In the genomic region with DNA sequence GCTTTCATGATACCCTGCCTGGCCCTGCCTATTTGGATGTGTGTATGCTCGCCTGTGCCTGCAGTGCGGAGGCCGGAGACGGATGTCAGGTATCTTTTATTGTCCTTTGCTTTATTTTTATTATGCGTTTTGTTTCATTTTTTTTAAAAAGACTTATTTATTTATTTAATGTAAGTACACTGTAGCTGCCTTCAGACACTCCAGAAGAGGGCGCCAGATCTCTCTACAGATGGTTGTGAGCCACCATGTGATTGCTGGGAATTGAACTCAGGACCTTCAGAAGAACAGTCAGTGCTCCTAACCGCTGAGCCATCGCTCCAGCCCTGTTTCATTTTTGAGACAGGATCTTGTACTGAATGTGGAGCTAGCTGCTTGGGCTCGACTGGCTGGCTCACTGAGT, we compare ENCODE assay signal across 16 mouse cellular contexts. TPM values are rescaled to one million over a fixed set of nuclear protein-coding genes. Genes with fewer than 3 reads are reported as not detected.
DNase-seq lines count a peak whose midpoint lies in the region; ATAC-seq and TF ChIP-seq lines count a peak whose summit lies in the region.
"Had no signal": no experiment of that assay in that cellular context is flagged by ENCODE, and none has a peak within 500 bp of the region (broad histone marks: within the 10 kb centered on the region; RNA-seq: fewer than 3 reads in every experiment).

No protein-coding gene starts in this region.

- TF ChIP-seq EP300 in liver, embryonic 14.5 days (IDR thresholded peaks at IDR 0.05; ENCODE audit: low read depth) = no peak

- H3K9me3 ChIP-seq in liver, embryonic 14.5 days (ENCODE audit: control insufficient read depth, low read length) = no peaks in the 10 kb centered on the region
- H3K9me3 ChIP-seq in liver, embryonic 12.5 days (replicated peaks) = no peaks in the 10 kb centered on the region
- no peaks in the 10 kb centered on the region for H3K9me3 ChIP-seq in hindbrain, embryonic 14.5 days (ENCODE audit: control insufficient read depth, low read length)
- H3K9me3 ChIP-seq: embryonic facial prominence, embryonic 15.5 days; forebrain, embryonic 15.5 days; hindbrain, embryonic 13.5 days; neural tube, embryonic 13.5 days had no signal

- peak; percentile 52 for TF ChIP-seq CTCF in liver, embryonic 14.5 days (IDR thresholded peaks at IDR 0.05; ENCODE audit: low read depth)

- H3K36me3 ChIP-seq in liver, embryonic 14.5 days (replicated peaks; ENCODE audit: control insufficient read depth, insufficient read depth, low read depth) = peaks cover 26% of the 10 kb centered on the region
- peaks cover 28% of the 10 kb centered on the region for H3K36me3 ChIP-seq in liver, embryonic 12.5 days
- peaks cover 26% of the 10 kb centered on the region for H3K36me3 ChIP-seq in hindbrain, embryonic 14.5 days (replicated peaks; ENCODE audit: control insufficient read depth, insufficient read depth)

- no peak for ATAC-seq in CD4-positive, CD25-positive, alpha-beta regulatory T cell, adult 4 months
- no peak for ATAC-seq in liver, embryonic 14.5 days (ENCODE audit: insufficient read depth)
- ATAC-seq in liver, embryonic 12.5 days = no peak
- ATAC-seq in hindbrain, embryonic 14.5 days (ENCODE audit: low FRiP score) = no peak
- ATAC-seq: forebrain, embryonic 15.5 days had no signal

- peak; percentile 57 for DNase-seq in CD4-positive, CD25-positive, alpha-beta regulatory T cell, adult 2 months (ENCODE audit: low read depth, low spot score)
- no peak for DNase-seq in liver, embryonic 14.5 days (ENCODE audit: low read depth in 3 of 3, low spot score in 3 of 3)
- peak; percentile 43 to 46 for DNase-seq in B cell, adult 2 months
- DNase-seq in naive thymus-derived CD4-positive, alpha-beta T cell, adult 2 months (ENCODE audit: low read depth) = peak; percentile 56
- no peak for DNase-seq in hindbrain, embryonic 14.5 days (ENCODE audit: low spot score)
- DNase-seq in right cerebral cortex, postnatal 25 days = no peak
- DNase-seq: gastrocnemius, postnatal 14 days; layer of hippocampus, adult 9-11 months; lung, postnatal 14 days had no signal

- WGBS in liver, embryonic 14.5 days (ENCODE audit: insufficient replicate concordance) = 76% methylated on average over 9 of the region's 9 CpGs
- 77% methylated on average over 9 of the region's 9 CpGs for WGBS in liver, embryonic 12.5 days (ENCODE audit: insufficient replicate concordance)
- WGBS in hindbrain, embryonic 14.5 days = 76% methylated on average over 9 of the region's 9 CpGs

- peaks cover 0 to 3% of the 10 kb centered on the region in 2 experiments; a peak in 1 of 4 replicates for H3K4me1 ChIP-seq in liver, embryonic 14.5 days (replicated peaks; ENCODE audit: control insufficient read depth in 2 of 2, insufficient read depth in 2 of 2, low read length in 1 of 2)
- H3K4me1 ChIP-seq in liver, embryonic 12.5 days = peaks cover 19% of the 10 kb centered on the region
- H3K4me1 ChIP-seq in hindbrain, embryonic 14.5 days (replicated peaks; ENCODE audit: control insufficient read depth, insufficient read depth, low read length) = peaks cover 11% of the 10 kb centered on the region

- H3K4me2 ChIP-seq in liver, embryonic 14.5 days (ENCODE audit: low read depth) = no peak overlapping the region
- H3K4me2 ChIP-seq in liver, embryonic 12.5 days = no peak overlapping the region
- H3K4me2 ChIP-seq in hindbrain, embryonic 14.5 days (replicated peaks) = no peak overlapping the region
- H3K4me2 ChIP-seq: embryonic facial prominence, embryonic 15.5 days; forebrain, embryonic 15.5 days; hindbrain, embryonic 13.5 days; neural tube, embryonic 13.5 days had no signal

- peaks cover 26% of the 10 kb centered on the region for H3K27me3 ChIP-seq in liver, embryonic 14.5 days (ENCODE audit: control insufficient read depth, insufficient read depth, low read length)
- H3K27me3 ChIP-seq in liver, embryonic 12.5 days (replicated peaks) = peaks cover 39% of the 10 kb centered on the region
- H3K27me3 ChIP-seq in hindbrain, embryonic 14.5 days (ENCODE audit: control insufficient read depth, insufficient read depth, low read length) = peaks cover 30% of the 10 kb centered on the region
- H3K27me3 ChIP-seq: embryonic facial prominence, embryonic 15.5 days had no signal

- no peak overlapping the region for H3K4me3 ChIP-seq in liver, embryonic 14.5 days (ENCODE audit: insufficient read depth in 1 of 2, low read depth in 2 of 2, low read length in 2 of 2)
- H3K4me3 ChIP-seq in liver, embryonic 12.5 days = no peak overlapping the region
- H3K4me3 ChIP-seq in hindbrain, embryonic 14.5 days (replicated peaks; ENCODE audit: low read length) = no peak overlapping the region
- H3K4me3 ChIP-seq: embryonic facial prominence, embryonic 15.5 days; forebrain, embryonic 15.5 days; hindbrain, embryonic 13.5 days; neural tube, embryonic 13.5 days had no signal

- H3K9ac ChIP-seq in liver, embryonic 14.5 days (replicated peaks) = no peak overlapping the region
- no peak overlapping the region for H3K9ac ChIP-seq in liver, embryonic 12.5 days
- no peak overlapping the region for H3K9ac ChIP-seq in hindbrain, embryonic 14.5 days
- H3K9ac ChIP-seq: embryonic facial prominence, embryonic 15.5 days; forebrain, embryonic 15.5 days; hindbrain, embryonic 13.5 days; neural tube, embryonic 13.5 days had no signal

- H3K27ac ChIP-seq in liver, embryonic 14.5 days = no peak overlapping the region
- H3K27ac ChIP-seq in liver, embryonic 12.5 days = no peak overlapping the region
- H3K27ac ChIP-seq in hindbrain, embryonic 14.5 days = no peak overlapping the region
- H3K27ac ChIP-seq: embryonic facial prominence, embryonic 15.5 days; forebrain, embryonic 15.5 days; hindbrain, embryonic 13.5 days; neural tube, embryonic 13.5 days had no signal

RNA-seq across cellular contexts. Expression of gene Tpm2, which starts 4.9 kb away (rescaled TPM):
- not detected for polyA plus RNA-seq in CD4-positive, CD25-positive, alpha-beta regulatory T cell, adult 4 months (2017; shearing (Covaris generic))
- 3.3 and 8.9 TPM in 2 replicates for polyA plus RNA-seq in liver, embryonic 14.5 days (2012; rRNA removed)
- 12.6 and 16.1 TPM in 2 replicates for polyA plus RNA-seq in liver, embryonic 14.5 days (2014; fragmentation: Nextera tagmentation; extraction: Ambion mirVana)
- 27.9 and 29.9 TPM in 2 replicates for polyA plus RNA-seq in liver, embryonic 12.5 days (2016; fragmentation: Nextera tagmentation; extraction: Ambion mirVana)
- polyA plus RNA-seq in hindbrain, embryonic 14.5 days (2014; fragmentation: Nextera tagmentation; extraction: Ambion mirVana) = 9.1 and 10.8 TPM in 2 replicates

RNA-seq across cellular contexts. Expression of gene Car9, which starts 21.7 kb away (rescaled TPM):
- 1 to 10 TPM in 1 of 2 experiments, under 1 TPM in 1; 0.32 to 1.5 TPM for polyA plus RNA-seq in CD4-positive, CD25-positive, alpha-beta regulatory T cell, adult 4 months (2017; shearing (Covaris generic))
- polyA plus RNA-seq in liver, embryonic 14.5 days (2012; rRNA removed) = 0.75 and 0.84 TPM in 2 replicates
- polyA plus RNA-seq in liver, embryonic 14.5 days (2014; fragmentation: Nextera tagmentation; extraction: Ambion mirVana) = 0.32 and 0.59 TPM in 2 replicates
- 1.2 and 1.3 TPM in 2 replicates for polyA plus RNA-seq in liver, embryonic 12.5 days (2016; fragmentation: Nextera tagmentation; extraction: Ambion mirVana)
- 0.16 and 0.26 TPM in 2 replicates for polyA plus RNA-seq in hindbrain, embryonic 14.5 days (2014; fragmentation: Nextera tagmentation; extraction: Ambion mirVana)
- polyA plus RNA-seq: midbrain, embryonic 14.5 days had no signal

RNA-seq across cellular contexts. Expression of gene Arhgef39, which starts 29.0 kb away (rescaled TPM):
- 1 to 10 TPM; 4.9 to 8.3 TPM for polyA plus RNA-seq in CD4-positive, CD25-positive, alpha-beta regulatory T cell, adult 4 months (2017; shearing (Covaris generic))
- 37.5 and 42.5 TPM in 2 replicates for polyA plus RNA-seq in liver, embryonic 14.5 days (2012; rRNA removed)
- 23.4 and 24.7 TPM in 2 replicates for polyA plus RNA-seq in liver, embryonic 14.5 days (2014; fragmentation: Nextera tagmentation; extraction: Ambion mirVana)
- 32.6 and 35.8 TPM in 2 replicates for polyA plus RNA-seq in liver, embryonic 12.5 days (2016; fragmentation: Nextera tagmentation; extraction: Ambion mirVana)
- 4.7 and 6.1 TPM in 2 replicates for polyA plus RNA-seq in hindbrain, embryonic 14.5 days (2014; fragmentation: Nextera tagmentation; extraction: Ambion mirVana)

RNA-seq across cellular contexts. Expression of gene Creb3, which starts 33.6 kb away (rescaled TPM):
- polyA plus RNA-seq in CD4-positive, CD25-positive, alpha-beta regulatory T cell, adult 4 months (2017; shearing (Covaris generic)) = 100 to 1,000 TPM; 114 to 125 TPM
- polyA plus RNA-seq in liver, embryonic 14.5 days (2012; rRNA removed) = 9.6 and 10.9 TPM in 2 replicates
- 21.2 and 21.7 TPM in 2 replicates for polyA plus RNA-seq in liver, embryonic 14.5 days (2014; fragmentation: Nextera tagmentation; extraction: Ambion mirVana)
- polyA plus RNA-seq in liver, embryonic 12.5 days (2016; fragmentation: Nextera tagmentation; extraction: Ambion mirVana) = 17.9 and 19.7 TPM in 2 replicates
- polyA plus RNA-seq in hindbrain, embryonic 14.5 days (2014; fragmentation: Nextera tagmentation; extraction: Ambion mirVana) = 80.0 and 82.3 TPM in 2 replicates

RNA-seq across cellular contexts. Expression of gene Tln1, which starts 34.0 kb away (rescaled TPM):
- polyA plus RNA-seq in CD4-positive, CD25-positive, alpha-beta regulatory T cell, adult 4 months (2017; shearing (Covaris generic)) = 100 to 1,000 TPM in 1 of 2 experiments, 10 to 100 TPM in 1; 83.5 to 103 TPM
- polyA plus RNA-seq in liver, embryonic 14.5 days (2012; rRNA removed) = 26.4 and 30.1 TPM in 2 replicates
- 39.3 and 39.7 TPM in 2 replicates for polyA plus RNA-seq in liver, embryonic 14.5 days (2014; fragmentation: Nextera tagmentation; extraction: Ambion mirVana)
- polyA plus RNA-seq in liver, embryonic 12.5 days (2016; fragmentation: Nextera tagmentation; extraction: Ambion mirVana) = 73.3 and 75.5 TPM in 2 replicates
- 57.5 and 62.8 TPM in 2 replicates for polyA plus RNA-seq in hindbrain, embryonic 14.5 days (2014; fragmentation: Nextera tagmentation; extraction: Ambion mirVana)

Comparison
In these comparisons a context has a peak if more than half of its experiments do, and no peak if none do; other contexts are left out.
1. DNase-seq: peak in CD4-positive, CD25-positive, alpha-beta regulatory T cell, adult 2 months (single experiment), B cell, adult 2 months (2 of 2) and naive thymus-derived CD4-positive, alpha-beta T cell, adult 2 months (single experiment); none in liver, embryonic 14.5 days (0 of 3), hindbrain, embryonic 14.5 days (single experiment) and right cerebral cortex, postnatal 25 days (single experiment).
2. RNA of gene Tpm2, which starts 4.9 kb away (polyA plus RNA-seq): 27.9 to 29.9 TPM in liver, embryonic 12.5 days, 3.3 to 16.1 TPM in liver, embryonic 14.5 days and 9.1 to 10.8 TPM in hindbrain, embryonic 14.5 days; not detected in CD4-positive, CD25-positive, alpha-beta regulatory T cell, adult 4 months; every median in the first group is over 4 times any median in the second.